Mouse (Mus musculus) stomach, adult 2 months (tissue): ENCODE results near the gene Olfr775. TPM values are rescaled to one million over a fixed set of nuclear protein-coding genes. Genes with fewer than 3 reads are reported as not detected.

ENCODE experiments used
- polyA plus RNA-seq: library from polyadenylated mRNA; depleted of rRNA; stranded (reverse); fragments of >200 nt; gene quantifications from 2 replicates; pipeline ENCODE4 v1.2.3, GENCODE M21; 2012; rRNA removed

The Olfr775 gene
- not detected in 2 replicates for polyA plus RNA-seq

GRCm38 (mm10) chr10:129248112-129248511, at the start of gene Olfr775:
Olfr775 (plus strand) TSS chr10:129248412.

GRCm38 (mm10) chr10:129235904-129236303, 12.3 kb upstream of the Olfr775 start, which contains the start of gene Olfr774:
Olfr774 (plus strand) TSS chr10:129236204.

GRCm38 (mm10) chr10:129258827-129259226, 10.6 kb downstream of the Olfr775 start, which contains the start of gene Olfr776:
Olfr776 (plus strand) TSS chr10:129259127.

GRCm38 (mm10) chr10:129271081-129271535, 22.9 kb downstream of the Olfr775 start, which contains the start of gene Olfr777:
Olfr777 (minus strand) TSS chr10:129271485.

Other genes starting within 250 kb of the Olfr775 start
- gene Olfr763, start 237.6 kb upstream of the Olfr775 start, polyA plus RNA-seq = not detected in 2 replicates
- gene Olfr764-ps1, start 208.5 kb upstream of the Olfr775 start, polyA plus RNA-seq = not detected in 2 replicates
- gene Olfr765, start 198.4 kb upstream of the Olfr775 start, polyA plus RNA-seq = not detected in 2 replicates
- not detected in 2 replicates for gene Olfr766-ps1, start 179.4 kb upstream of the Olfr775 start, polyA plus RNA-seq
- not detected in 2 replicates for gene Olfr767, start 165.5 kb upstream of the Olfr775 start, polyA plus RNA-seq
- not detected in 2 replicates for gene Olfr768, start 149.0 kb upstream of the Olfr775 start, polyA plus RNA-seq
- gene Olfr769, start 130.6 kb upstream of the Olfr775 start, polyA plus RNA-seq = not detected in 2 replicates
- gene Olfr770, start 109.4 kb upstream of the Olfr775 start, polyA plus RNA-seq = not detected in 2 replicates
- not detected in 2 replicates for gene Olfr771, start 83.7 kb upstream of the Olfr775 start, polyA plus RNA-seq
- not detected in 2 replicates for gene Olfr772, start 70.5 kb upstream of the Olfr775 start, polyA plus RNA-seq
- not detected in 2 replicates for gene Olfr773, start 61.0 kb upstream of the Olfr775 start, polyA plus RNA-seq
- not detected in 2 replicates for gene Olfr774, start 12.2 kb upstream of the Olfr775 start, polyA plus RNA-seq
- gene Olfr776, start 10.7 kb downstream of the Olfr775 start, polyA plus RNA-seq = not detected in 2 replicates
- not detected in 2 replicates for gene Olfr777, start 23.1 kb downstream of the Olfr775 start, polyA plus RNA-seq
- gene Olfr780, start 69.7 kb downstream of the Olfr775 start, polyA plus RNA-seq = not detected in 2 replicates
- not detected in 2 replicates for gene Olfr781, start 80.4 kb downstream of the Olfr775 start, polyA plus RNA-seq
- not detected in 2 replicates for gene Olfr782, start 100.4 kb downstream of the Olfr775 start, polyA plus RNA-seq
- 0.03 TPM in 1 of 2 replicates, not detected in the other for gene Olfr784, start 135.7 kb downstream of the Olfr775 start, polyA plus RNA-seq
- gene Olfr785, start 157.0 kb downstream of the Olfr775 start, polyA plus RNA-seq = not detected in 2 replicates
- gene Olfr786, start 178.9 kb downstream of the Olfr775 start, polyA plus RNA-seq = not detected in 2 replicates
- gene Olfr787, start 213.4 kb downstream of the Olfr775 start, polyA plus RNA-seq = not detected in 2 replicates
- not detected in 2 replicates for gene Olfr788, start 222.6 kb downstream of the Olfr775 start, polyA plus RNA-seq
- not detected in 2 replicates for gene Olfr789, start 236.3 kb downstream of the Olfr775 start, polyA plus RNA-seq